ENCODE assay signal across 29 mouse cellular contexts in genomic region chr6:125504622-125505355, GRCm38 (mm10). TPM values are rescaled to one million over a fixed set of nuclear protein-coding genes. Genes with fewer than 3 reads are reported as not detected.
A peak's percentile ranks its signal among the peaks of the same experiment; 100 is the strongest.
DNase-seq lines count a peak whose midpoint lies in the region; ATAC-seq and TF ChIP-seq lines count a peak whose summit lies in the region.
"Had no signal": no experiment of that assay in that cellular context is flagged by ENCODE, and none has a peak within 500 bp of the region (broad histone marks: within the 10 kb centered on the region; RNA-seq: fewer than 3 reads in every experiment).

No protein-coding gene starts in this region.

- no peak for DNase-seq in heart, adult 2 months
- DNase-seq in lung, postnatal 0 days (ENCODE audit: low spot score), result no peak
- no peak for DNase-seq in lung, adult 2 months
- peak; percentile 97 for DNase-seq in R1 (ENCODE audit: low read depth, low spot score)
- no peak for DNase-seq in hindbrain, embryonic 10.5 days (ENCODE audit: low spot score)
- no peak for DNase-seq in embryo, embryonic 10.5 days (ENCODE audit: low spot score)
- DNase-seq: adrenal gland, postnatal 14 days; cerebellum, adult 11 months; cerebellum, adult 9-10 months; gastrocnemius, postnatal 25 days; heart, adult 11 months; kidney, adult 2 months; layer of hippocampus, adult 9-11 months; lung, postnatal 10 days; right cerebral cortex, postnatal 4 days; thymus, postnatal 4 days had no signal

- H3K4me2 ChIP-seq in heart, embryonic 12.5 days, result no peak overlapping the region
- no peak overlapping the region for H3K4me2 ChIP-seq in lung, postnatal 0 days (replicated peaks; ENCODE audit: low read depth, low read length)
- H3K4me2 ChIP-seq: embryonic facial prominence, embryonic 13.5 days; forebrain, embryonic 15.5 days; heart, embryonic 11.5 days; hindbrain, embryonic 15.5 days; limb, embryonic 13.5 days; liver, embryonic 11.5 days; midbrain, embryonic 11.5 days; neural tube, embryonic 13.5 days had no signal

- no peak for TF ChIP-seq EP300 in heart, adult 2 months (IDR thresholded peaks at IDR 0.05; ENCODE audit: insufficient read depth, low read depth, low read length)
- no peak for TF ChIP-seq EP300 in lung, postnatal 0 days (IDR thresholded peaks at IDR 0.05)

- intact Hi-C loops in heart, adult 2 months (cut with DNase I), result no loop called here

- no peak overlapping the region for H3K4me3 ChIP-seq in heart, adult 2 months
- H3K4me3 ChIP-seq in heart, embryonic 12.5 days, result no peak overlapping the region
- no peak overlapping the region for H3K4me3 ChIP-seq in lung, postnatal 0 days (ENCODE audit: low read depth, low read length)
- H3K4me3 ChIP-seq in lung, adult 2 months (replicated peaks; ENCODE audit: extremely low read depth, low read depth, low read length), result no peak overlapping the region
- H3K4me3 ChIP-seq in hindbrain, embryonic 10.5 days, result no peak overlapping the region
- H3K4me3 ChIP-seq: embryonic facial prominence, embryonic 13.5 days; forebrain, embryonic 10.5 days; forebrain, embryonic 15.5 days; hindbrain, embryonic 15.5 days; left cerebral cortex, adult 2 months; limb, embryonic 13.5 days; neural tube, embryonic 13.5 days had no signal

- H3K27me3 ChIP-seq in heart, adult 2 months (ENCODE audit: control insufficient read depth, insufficient read depth, low read length), result no peaks in the 10 kb centered on the region
- no peaks in the 10 kb centered on the region for H3K27me3 ChIP-seq in heart, embryonic 12.5 days (replicated peaks)
- no peaks in the 10 kb centered on the region for H3K27me3 ChIP-seq in lung, postnatal 0 days (replicated peaks; ENCODE audit: insufficient read depth, low read length)
- H3K27me3 ChIP-seq in hindbrain, embryonic 10.5 days (ENCODE audit: insufficient read depth, poor library complexity, severe bottlenecking), result no peaks in the 10 kb centered on the region
- H3K27me3 ChIP-seq: embryonic facial prominence, embryonic 13.5 days; forebrain, embryonic 15.5 days; hindbrain, embryonic 15.5 days; limb, embryonic 13.5 days; neural tube, embryonic 13.5 days had no signal

- 75% methylated on average over 3 of the region's 3 CpGs for WGBS in heart, adult 2 months
- WGBS in heart, embryonic 12.5 days, result 48% methylated on average over 3 of the region's 3 CpGs
- WGBS in lung, postnatal 0 days, result 32% methylated on average over 3 of the region's 3 CpGs
- 65% methylated on average over 3 of the region's 3 CpGs for WGBS in lung, adult 2 months
- WGBS in hindbrain, embryonic 10.5 days, result 39% methylated on average over 3 of the region's 3 CpGs

- H3K9ac ChIP-seq in heart, adult 2 months (ENCODE audit: low read depth, low read length), result no peak overlapping the region
- no peak overlapping the region for H3K9ac ChIP-seq in heart, embryonic 12.5 days
- no peak overlapping the region for H3K9ac ChIP-seq in lung, postnatal 0 days (replicated peaks; ENCODE audit: low read depth)
- H3K9ac ChIP-seq: embryonic facial prominence, embryonic 13.5 days; forebrain, embryonic 15.5 days; hindbrain, embryonic 15.5 days; limb, embryonic 13.5 days; neural tube, embryonic 13.5 days had no signal

- TF ChIP-seq POLR2A in heart, adult 2 months (IDR thresholded peaks at IDR 0.05; ENCODE audit: insufficient read depth, low read depth, low read length), result no peak
- TF ChIP-seq POLR2A in lung, adult 2 months (IDR thresholded peaks at IDR 0.05; ENCODE audit: borderline replicate concordance, extremely low read depth, low read depth, low read length), result no peak

- no peak for ATAC-seq in heart, embryonic 12.5 days (ENCODE audit: insufficient number of reproducible peaks, low FRiP score)
- no peak for ATAC-seq in lung, postnatal 0 days
- ATAC-seq: forebrain, embryonic 15.5 days; inflammation-experienced regulatory T-cells, adult 6 months had no signal

- no peaks in the 10 kb centered on the region for H3K79me2 ChIP-seq in heart, adult 2 months (replicated peaks; ENCODE audit: control insufficient read depth, insufficient read depth, low read length)

- no peaks in the 10 kb centered on the region for H3K4me1 ChIP-seq in heart, adult 2 months (ENCODE audit: control insufficient read depth, insufficient read depth, low read length)
- no peaks in the 10 kb centered on the region for H3K4me1 ChIP-seq in heart, embryonic 12.5 days (replicated peaks)
- no peaks in the 10 kb centered on the region for H3K4me1 ChIP-seq in lung, postnatal 0 days (ENCODE audit: insufficient read depth, low read depth, low read length)
- no peaks in the 10 kb centered on the region for H3K4me1 ChIP-seq in lung, adult 2 months (ENCODE audit: control insufficient read depth, insufficient read depth, low read length)
- peaks cover 7% of the 10 kb centered on the region; the same call in 1 of the 2 replicates for H3K4me1 ChIP-seq in hindbrain, embryonic 10.5 days (replicated peaks)
- H3K4me1 ChIP-seq: forebrain, embryonic 15.5 days; hindbrain, embryonic 15.5 days; limb, embryonic 13.5 days; neural tube, embryonic 13.5 days had no signal

- 0 out of 2 replicates have a peak, but pooled peaks have one; percentile 9 for TF ChIP-seq CTCF in heart, adult 2 months (IDR thresholded peaks at IDR 0.05)
- TF ChIP-seq CTCF in lung, postnatal 0 days (IDR thresholded peaks at IDR 0.05), result peak; percentile 19; the same call in 1 of the 2 replicates
- no peak for TF ChIP-seq CTCF in lung, adult 2 months (IDR thresholded peaks at IDR 0.05; ENCODE audit: insufficient read depth, low read length)

- H3K9me3 ChIP-seq in heart, embryonic 12.5 days (replicated peaks), result no peaks in the 10 kb centered on the region
- H3K9me3 ChIP-seq in lung, postnatal 0 days (ENCODE audit: low read length), result no peaks in the 10 kb centered on the region
- no peaks in the 10 kb centered on the region for H3K9me3 ChIP-seq in hindbrain, embryonic 10.5 days
- H3K9me3 ChIP-seq: embryonic facial prominence, embryonic 13.5 days; forebrain, embryonic 10.5 days; forebrain, embryonic 15.5 days; hindbrain, embryonic 15.5 days; limb, embryonic 13.5 days; neural tube, embryonic 13.5 days had no signal

- no peak overlapping the region for H3K27ac ChIP-seq in heart, adult 2 months
- no peak overlapping the region for H3K27ac ChIP-seq in heart, embryonic 12.5 days (ENCODE audit: poor library complexity, severe bottlenecking)
- H3K27ac ChIP-seq in lung, postnatal 0 days (ENCODE audit: low read length), result no peak overlapping the region
- no peak overlapping the region for H3K27ac ChIP-seq in hindbrain, embryonic 10.5 days
- H3K27ac ChIP-seq: embryonic facial prominence, embryonic 13.5 days; forebrain, embryonic 10.5 days; forebrain, embryonic 15.5 days; hindbrain, embryonic 15.5 days; left cerebral cortex, adult 2 months; limb, embryonic 13.5 days; neural tube, embryonic 13.5 days had no signal

- H3K36me3 ChIP-seq in heart, adult 2 months (ENCODE audit: control insufficient read depth, insufficient read depth, low read length), result no peaks in the 10 kb centered on the region
- no peaks in the 10 kb centered on the region for H3K36me3 ChIP-seq in heart, embryonic 12.5 days
- H3K36me3 ChIP-seq in lung, postnatal 0 days (ENCODE audit: insufficient read depth, low read length), result no peaks in the 10 kb centered on the region
- H3K36me3 ChIP-seq in hindbrain, embryonic 10.5 days, result no peaks in the 10 kb centered on the region
- H3K36me3 ChIP-seq: embryonic facial prominence, embryonic 13.5 days; forebrain, embryonic 10.5 days; forebrain, embryonic 15.5 days; hindbrain, embryonic 15.5 days; limb, embryonic 13.5 days; neural tube, embryonic 13.5 days had no signal

RNA-seq across cellular contexts. Expression of gene Cd9, which starts 10.2 kb away (rescaled TPM):
- 10 to 100 TPM; 51.6 to 67.2 TPM for total RNA-seq in heart, adult 2 months (2021)
- 97.7 and 108 TPM in 2 replicates for polyA plus RNA-seq in heart, adult 2 months (2012; rRNA removed)
- polyA plus RNA-seq in heart, embryonic 12.5 days (2016; fragmentation: Nextera tagmentation; extraction: Ambion mirVana), result 73.5 and 73.6 TPM in 2 replicates
- 962 and 974 TPM in 2 replicates for polyA plus RNA-seq in lung, postnatal 0 days (2015; fragmentation: Nextera tagmentation; extraction: Ambion mirVana)
- polyA plus RNA-seq in lung, adult 2 months (2012; rRNA removed), result 405 and 537 TPM in 2 replicates
- polyA plus RNA-seq in hindbrain, embryonic 10.5 days (2016; fragmentation: Nextera tagmentation; extraction: Ambion mirVana), result 35.9 and 39.9 TPM in 2 replicates

RNA-seq across cellular contexts. Expression of gene Vwf, which starts 41.8 kb away (rescaled TPM):
- 10 to 100 TPM; 95.9 to 99.8 TPM for total RNA-seq in heart, adult 2 months (2021)
- polyA plus RNA-seq in heart, adult 2 months (2012; rRNA removed), result 95.8 and 116 TPM in 2 replicates
- 19.8 and 21.4 TPM in 2 replicates for polyA plus RNA-seq in heart, embryonic 12.5 days (2016; fragmentation: Nextera tagmentation; extraction: Ambion mirVana)
- polyA plus RNA-seq in lung, postnatal 0 days (2015; fragmentation: Nextera tagmentation; extraction: Ambion mirVana), result 42.4 and 55.6 TPM in 2 replicates
- 421 and 464 TPM in 2 replicates for polyA plus RNA-seq in lung, adult 2 months (2012; rRNA removed)
- 3.9 and 7.1 TPM in 2 replicates for polyA plus RNA-seq in hindbrain, embryonic 10.5 days (2016; fragmentation: Nextera tagmentation; extraction: Ambion mirVana)
- total RNA-seq: CH12.LX had no signal
